Mouse (Mus musculus): Measurements from ENCODE around the gene Kif23. TPM values are rescaled to one million over a fixed set of nuclear protein-coding genes. Genes with fewer than 3 reads are reported as not detected.
A peak's percentile ranks its signal among the peaks of the same experiment; 100 is the strongest.

Gene Kif23
- 67.1 and 70.2 TPM in 2 replicates for total RNA-seq (2015; ENCODE audit: low replicate concordance)
- 131 and 155 TPM in 2 replicates for total RNA-seq (2017; ENCODE audit: low replicate concordance)

GRCm38 (mm10) chr9:61946623-61947401, at the start of gene Kif23:
TSS of gene Kif23 (minus strand) at chr9:61946774.
- peak; percentile 89 for ATAC-seq (replicated peaks; ENCODE audit: low FRiP score, poor library complexity, severe bottlenecking)

- no peak for ATAC-seq (replicated peaks; ENCODE audit: low FRiP score, poor library complexity, severe bottlenecking)
These were observed 44.6 kb upstream of the Kif23 start for GRCm38 (mm10) chr9:61991158-61991557.

GRCm38 (mm10) chr9:61990738-61991137, 44.2 kb upstream of the Kif23 start:
- no peak for ATAC-seq (replicated peaks; ENCODE audit: low FRiP score, poor library complexity, severe bottlenecking)

- 0 out of 2 replicates have a peak, but pooled peaks have one; percentile 36 for ATAC-seq (replicated peaks; ENCODE audit: low FRiP score, poor library complexity, severe bottlenecking)
These were observed 39.5 kb upstream of the Kif23 start for GRCm38 (mm10) chr9:61986055-61986454.

GRCm38 (mm10) chr9:61985183-61985863, 38.7 kb upstream of the Kif23 start:
- peak; percentile 76 for ATAC-seq (replicated peaks; ENCODE audit: low FRiP score, poor library complexity, severe bottlenecking)

GRCm38 (mm10) chr9:61982940-61983620, 36.5 kb upstream of the Kif23 start:
- no peak for ATAC-seq (replicated peaks; ENCODE audit: low FRiP score, poor library complexity, severe bottlenecking)

- ATAC-seq (replicated peaks; ENCODE audit: low FRiP score, poor library complexity, severe bottlenecking), result no peak
These were observed 35.3 kb upstream of the Kif23 start for GRCm38 (mm10) chr9:61981876-61982275.

GRCm38 (mm10) chr9:61979983-61980382, 33.4 kb upstream of the Kif23 start:
- ATAC-seq (replicated peaks; ENCODE audit: low FRiP score, poor library complexity, severe bottlenecking), result no peak

GRCm38 (mm10) chr9:61977258-61977945, 30.8 kb upstream of the Kif23 start:
- ATAC-seq (replicated peaks; ENCODE audit: low FRiP score, poor library complexity, severe bottlenecking), result no peak

GRCm38 (mm10) chr9:61972031-61972430, 25.5 kb upstream of the Kif23 start:
- ATAC-seq (replicated peaks; ENCODE audit: low FRiP score, poor library complexity, severe bottlenecking), result no peak

- ATAC-seq (replicated peaks; ENCODE audit: low FRiP score, poor library complexity, severe bottlenecking), result no peak
These were observed 24.5 kb upstream of the Kif23 start for GRCm38 (mm10) chr9:61971045-61971444.

- ATAC-seq (replicated peaks; ENCODE audit: low FRiP score, poor library complexity, severe bottlenecking), result no peak
These were observed 20.8 kb upstream of the Kif23 start for GRCm38 (mm10) chr9:61967357-61967756.

GRCm38 (mm10) chr9:61965987-61966386, 19.4 kb upstream of the Kif23 start:
- ATAC-seq (replicated peaks; ENCODE audit: low FRiP score, poor library complexity, severe bottlenecking), result no peak

GRCm38 (mm10) chr9:61965411-61965930, 18.9 kb upstream of the Kif23 start:
- ATAC-seq (replicated peaks; ENCODE audit: low FRiP score, poor library complexity, severe bottlenecking), result peak; percentile 61

- no peak for ATAC-seq (replicated peaks; ENCODE audit: low FRiP score, poor library complexity, severe bottlenecking)
These were observed 16.8 kb upstream of the Kif23 start for GRCm38 (mm10) chr9:61963356-61963755.

GRCm38 (mm10) chr9:61961181-61961580, 14.6 kb upstream of the Kif23 start:
- ATAC-seq (replicated peaks; ENCODE audit: low FRiP score, poor library complexity, severe bottlenecking), result no peak

GRCm38 (mm10) chr9:61960753-61961152, 14.2 kb upstream of the Kif23 start:
- no peak for ATAC-seq (replicated peaks; ENCODE audit: low FRiP score, poor library complexity, severe bottlenecking)

- ATAC-seq (replicated peaks; ENCODE audit: low FRiP score, poor library complexity, severe bottlenecking), result no peak
These were observed 13.5 kb upstream of the Kif23 start for GRCm38 (mm10) chr9:61959921-61960569.

GRCm38 (mm10) chr9:61954707-61955106, 8.1 kb upstream of the Kif23 start:
- ATAC-seq (replicated peaks; ENCODE audit: low FRiP score, poor library complexity, severe bottlenecking), result no peak
